Mouse (Mus musculus): Measurements from ENCODE around the gene Slc25a34. TPM values are rescaled to one million over a fixed set of nuclear protein-coding genes. Genes with fewer than 3 reads are reported as not detected.
A peak's percentile ranks its signal among the peaks of the same experiment; 100 is the strongest.

Gene Slc25a34
- polyA plus RNA-seq, 1 experiment: 0.12 TPM

DNA sequence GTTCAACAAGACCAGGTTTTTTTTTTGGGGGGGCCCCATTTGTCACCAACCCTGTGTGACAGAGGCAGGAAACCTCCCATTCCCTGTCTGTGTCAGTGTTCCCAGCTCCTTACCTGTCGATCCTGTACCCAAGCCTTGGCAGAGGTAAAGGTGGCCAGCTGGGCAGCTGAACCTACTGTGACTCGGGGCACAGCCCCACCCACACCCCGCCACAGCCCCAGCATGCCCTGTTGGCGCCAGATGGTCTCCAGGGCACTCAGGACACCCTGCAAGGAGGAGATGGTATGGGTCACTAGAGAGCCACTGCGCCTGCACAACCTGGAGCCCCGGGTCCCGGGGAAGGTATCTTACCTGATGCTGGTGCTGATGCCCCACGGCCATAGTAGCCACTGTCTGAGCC is 1.5 kb downstream of the Slc25a34 start:
- H3ac ChIP-seq (ENCODE audit: control insufficient read depth, insufficient read length): no peak overlapping the region
- no peak overlapping the region for H3K4me3 ChIP-seq
- H3K27me3 ChIP-seq (ENCODE audit: control insufficient read depth, insufficient read depth, insufficient read length): no peaks in the 10 kb centered on the region
- TF ChIP-seq SRF (IDR thresholded peaks at IDR 0.05; ENCODE audit: control insufficient read depth, insufficient read length, low read depth) (no peak), USF1 (IDR thresholded peaks at IDR 0.05; ENCODE audit: low read depth) (no peak), TCF12 (IDR thresholded peaks at IDR 0.05; ENCODE audit: insufficient read depth, poor library complexity, severe bottlenecking) (no peak), POLR2A (IDR thresholded peaks at IDR 0.05; ENCODE audit: insufficient read length, low read depth) (no peak), E2F4 (IDR thresholded peaks at IDR 0.05; ENCODE audit: insufficient read depth) (no peak)
- H3K79me2 ChIP-seq (ENCODE audit: control insufficient read depth, insufficient read depth): no peaks in the 10 kb centered on the region
- H3K4me2 ChIP-seq (ENCODE audit: low read depth): no peak overlapping the region
- H3K36me3 ChIP-seq (ENCODE audit: control insufficient read depth, insufficient read depth): no peaks in the 10 kb centered on the region

GRCm38 (mm10) chr4:141621297-141621696 is 2.3 kb downstream of the Slc25a34 start:
- Histone ChIP-seq H3ac (ENCODE audit: control insufficient read depth, insufficient read length) (no peak overlapping the region), H3K4me3 (no peak overlapping the region), H3K27me3 (ENCODE audit: control insufficient read depth, insufficient read depth, insufficient read length) (no peaks in the 10 kb centered on the region), H3K79me2 (ENCODE audit: control insufficient read depth, insufficient read depth) (no peaks in the 10 kb centered on the region), H3K4me2 (ENCODE audit: low read depth) (no peak overlapping the region), H3K36me3 (ENCODE audit: control insufficient read depth, insufficient read depth) (no peaks in the 10 kb centered on the region)
- TF ChIP-seq CEBPB (IDR thresholded peaks at IDR 0.05; ENCODE audit: insufficient read depth, poor library complexity, severe bottlenecking) (no peak), MYOG (IDR thresholded peaks at IDR 0.05; ENCODE audit: control insufficient read depth in 1 of 3, insufficient read depth in 1 of 3, insufficient read length in 2 of 3, low read depth in 2 of 3) (peak in 1 of 3 experiments; percentile 55)

DNA sequence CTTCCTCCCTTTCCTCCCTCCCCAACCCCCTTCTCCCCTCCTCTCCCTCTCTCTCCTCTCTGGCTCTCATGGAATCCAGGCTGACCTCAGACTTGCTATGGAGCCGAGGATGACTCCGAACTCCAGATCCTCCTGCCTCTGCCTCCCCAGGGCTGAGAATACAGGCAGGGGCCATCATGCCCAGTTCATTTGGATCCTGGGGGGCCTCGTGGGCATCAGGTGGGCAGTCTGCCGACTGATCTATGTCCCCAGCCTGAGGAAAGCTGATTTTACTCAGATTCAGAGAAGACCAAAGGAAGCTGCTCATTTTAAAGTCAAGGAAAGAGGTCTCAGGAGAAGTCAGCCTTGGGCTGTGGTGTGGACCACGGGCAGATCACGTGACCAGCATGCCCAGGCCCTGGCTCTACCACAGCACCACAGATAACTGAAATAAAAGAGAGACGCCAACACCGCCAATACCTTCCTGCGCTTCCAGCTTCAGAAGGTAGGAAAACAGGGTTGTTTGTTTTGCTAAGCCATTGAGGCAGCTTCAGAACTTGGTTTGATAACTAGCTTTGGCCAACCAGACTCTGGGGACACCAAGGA is 4.2 kb downstream of the Slc25a34 start:
- Histone ChIP-seq H3K36me3 (ENCODE audit: control insufficient read depth, insufficient read depth) (no peaks in the 10 kb centered on the region), H3ac (ENCODE audit: control insufficient read depth, insufficient read length) (no peak overlapping the region), H3K4me2 (ENCODE audit: low read depth) (no peak overlapping the region), H3K4me3 (no peak overlapping the region), H3K79me2 (ENCODE audit: control insufficient read depth, insufficient read depth) (no peaks in the 10 kb centered on the region), H3K27me3 (ENCODE audit: control insufficient read depth, insufficient read depth, insufficient read length) (no peaks in the 10 kb centered on the region)
- no peak for TF ChIP-seq CEBPB (IDR thresholded peaks at IDR 0.05; ENCODE audit: insufficient read depth, poor library complexity, severe bottlenecking)
- TF ChIP-seq SRF (IDR thresholded peaks at IDR 0.05; ENCODE audit: control insufficient read depth, insufficient read length, low read depth): no peak
- no peak for TF ChIP-seq TCF12 (IDR thresholded peaks at IDR 0.05; ENCODE audit: insufficient read depth, poor library complexity, severe bottlenecking)
- TF ChIP-seq E2F4 (IDR thresholded peaks at IDR 0.05; ENCODE audit: insufficient read depth): no peak
- no peak for TF ChIP-seq MYOG (IDR thresholded peaks at IDR 0.05; ENCODE audit: control insufficient read depth in 1 of 3, insufficient read depth in 1 of 3, insufficient read length in 2 of 3, low read depth in 2 of 3)
- no peak for TF ChIP-seq TCF3 (IDR thresholded peaks at IDR 0.05; ENCODE audit: insufficient read length, low read depth)

- Histone ChIP-seq H3K4me3 (no peak within 1 kb of the TSS), H3K4me2 (ENCODE audit: low read depth) (no peak within 1 kb of the TSS)
Measured at GRCm38 (mm10) chr4:141618565-141619243, 4.9 kb downstream of the Slc25a34 start, which contains the start of gene Tmem82. Tmem82 (minus strand) TSS chr4:141618633.

DNA sequence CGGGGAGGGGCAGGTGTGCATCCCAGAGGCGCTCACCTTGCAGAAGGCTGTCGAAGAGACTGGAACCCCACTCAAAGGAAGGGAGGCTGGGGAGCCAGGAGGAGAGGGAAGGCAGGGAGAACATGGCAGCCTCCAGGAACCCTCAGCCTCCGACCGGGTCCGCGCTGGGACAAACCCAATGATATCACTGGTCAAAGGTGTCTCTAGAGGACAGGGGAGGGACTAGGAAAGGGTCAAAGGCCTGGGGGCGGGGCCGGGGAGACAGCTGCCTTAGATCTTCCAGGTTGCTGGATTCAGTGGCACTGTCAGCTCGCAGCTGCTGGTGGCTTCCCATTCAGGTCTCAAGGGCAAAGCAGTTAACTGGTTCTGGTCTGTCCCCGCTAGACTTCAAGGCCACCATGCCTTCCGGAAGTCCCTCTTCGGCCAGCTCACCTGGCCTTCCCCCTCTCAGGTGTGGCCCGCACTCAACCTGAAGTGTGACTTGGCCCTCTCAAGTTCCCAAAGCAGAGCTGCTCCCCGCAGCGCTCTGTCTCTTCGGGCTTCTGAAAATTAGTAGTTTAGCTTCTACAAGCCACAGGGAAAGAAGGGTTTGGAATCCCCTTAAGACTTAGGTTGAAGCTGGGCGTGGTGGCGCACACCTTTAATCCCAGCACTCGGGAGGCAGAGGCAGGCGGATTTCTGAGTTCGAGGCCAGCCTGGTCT is 5.6 kb downstream of the Slc25a34 start:
- no peak for TF ChIP-seq USF1 (IDR thresholded peaks at IDR 0.05; ENCODE audit: low read depth)
- no peak for TF ChIP-seq POLR2AphosphoS2 (IDR thresholded peaks at IDR 0.05; ENCODE audit: insufficient read length, low read depth)
- no peak for TF ChIP-seq REST (IDR thresholded peaks at IDR 0.05; ENCODE audit: insufficient read depth, insufficient read length)
- TF ChIP-seq E2F4 (IDR thresholded peaks at IDR 0.05; ENCODE audit: insufficient read depth): no peak
- TF ChIP-seq CEBPB (IDR thresholded peaks at IDR 0.05; ENCODE audit: insufficient read depth, poor library complexity, severe bottlenecking): no peak
- no peak for TF ChIP-seq TCF3 (IDR thresholded peaks at IDR 0.05; ENCODE audit: insufficient read length, low read depth)
- TF ChIP-seq MYOG (IDR thresholded peaks at IDR 0.05; ENCODE audit: control insufficient read depth in 1 of 3, insufficient read depth in 1 of 3, insufficient read length in 2 of 3, low read depth in 2 of 3): no peak
- TF ChIP-seq MAX (IDR thresholded peaks at IDR 0.05; ENCODE audit: low read depth): no peak
- TF ChIP-seq SRF (IDR thresholded peaks at IDR 0.05; ENCODE audit: control insufficient read depth, insufficient read length, low read depth): no peak
- no peak for TF ChIP-seq TCF12 (IDR thresholded peaks at IDR 0.05; ENCODE audit: insufficient read depth, poor library complexity, severe bottlenecking)
- TF ChIP-seq POLR2A (IDR thresholded peaks at IDR 0.05; ENCODE audit: insufficient read length, low read depth): no peak
- no peak for TF ChIP-seq MYOD1 (IDR thresholded peaks at IDR 0.05; ENCODE audit: control insufficient read depth in 1 of 3, insufficient read length in 2 of 3, low read depth in 2 of 3)
- Histone ChIP-seq H3K4me3 (no peak overlapping the region), H3ac (ENCODE audit: control insufficient read depth, insufficient read length) (no peak overlapping the region), H3K27me3 (ENCODE audit: control insufficient read depth, insufficient read depth, insufficient read length) (no peaks in the 10 kb centered on the region), H3K4me2 (ENCODE audit: low read depth) (no peak overlapping the region), H3K36me3 (ENCODE audit: control insufficient read depth, insufficient read depth) (no peaks in the 10 kb centered on the region), H3K79me2 (ENCODE audit: control insufficient read depth, insufficient read depth) (no peaks in the 10 kb centered on the region)

More at GRCm38 (mm10) chr4:141618565-141619243, 4.9 kb downstream of the Slc25a34 start, which contains the start of gene Tmem82:
- Histone ChIP-seq H3K27me3 (ENCODE audit: control insufficient read depth, insufficient read depth, insufficient read length) (no peaks in the 10 kb centered on the region), H3K79me2 (ENCODE audit: control insufficient read depth, insufficient read depth) (no peaks in the 10 kb centered on the region), H3K36me3 (ENCODE audit: control insufficient read depth, insufficient read depth) (no peaks in the 10 kb centered on the region), H3ac (ENCODE audit: control insufficient read depth, insufficient read length) (no peak within 1 kb of the TSS)
- TF ChIP-seq E2F4 (IDR thresholded peaks at IDR 0.05; ENCODE audit: insufficient read depth) (no peak), REST (IDR thresholded peaks at IDR 0.05; ENCODE audit: insufficient read depth, insufficient read length) (no peak), MYOD1 (IDR thresholded peaks at IDR 0.05; ENCODE audit: control insufficient read depth in 1 of 3, insufficient read length in 2 of 3, low read depth in 2 of 3) (no peak), CEBPB (IDR thresholded peaks at IDR 0.05; ENCODE audit: insufficient read depth, poor library complexity, severe bottlenecking) (no peak), SRF (IDR thresholded peaks at IDR 0.05; ENCODE audit: control insufficient read depth, insufficient read length, low read depth) (no peak), POLR2AphosphoS2 (IDR thresholded peaks at IDR 0.05; ENCODE audit: insufficient read length, low read depth) (no peak), TCF12 (IDR thresholded peaks at IDR 0.05; ENCODE audit: insufficient read depth, poor library complexity, severe bottlenecking) (no peak), MAX (IDR thresholded peaks at IDR 0.05; ENCODE audit: low read depth) (no peak)

Data from myocyte (in vitro differentiated cells).